Mouse (Mus musculus) urinary bladder, postnatal 4 days (tissue): ENCODE measurements around the gene Mrgprg.

Experiments
- DNase-seq, 2 experiments: peaks; one replicate each; pipeline ENCODE4 v3.0.0; 2021 to 2022; ENCODE audit warnings: low spot score in 2 of 2

The Mrgprg gene

GRCm38 (mm10) chr7:143755357-143756124, 11.3 kb downstream of the Mrgprg start:
- no peak for DNase-seq

- no peak for DNase-seq
Observed at GRCm38 (mm10) chr7:143753990-143754715, 12.6 kb downstream of the Mrgprg start.

GRCm38 (mm10) chr7:143752606-143753005, 14.2 kb downstream of the Mrgprg start:
- no peak for DNase-seq

GRCm38 (mm10) chr7:143752056-143752455, 14.7 kb downstream of the Mrgprg start:
- no peak for DNase-seq

- no peak for DNase-seq
Observed at GRCm38 (mm10) chr7:143751380-143751779, 15.4 kb downstream of the Mrgprg start.

GRCm38 (mm10) chr7:143749045-143749444, 17.7 kb downstream of the Mrgprg start:
- no peak for DNase-seq

- DNase-seq = peak; percentile 83 to 87
Observed at GRCm38 (mm10) chr7:143748041-143748868, 18.5 kb downstream of the Mrgprg start.

GRCm38 (mm10) chr7:143740653-143741052, 26.1 kb downstream of the Mrgprg start:
- DNase-seq = no peak

- DNase-seq = peak; percentile 87 to 91
Observed at GRCm38 (mm10) chr7:143739511-143740461, 27.0 kb downstream of the Mrgprg start.

- no peak for DNase-seq
Observed at GRCm38 (mm10) chr7:143738601-143739006, 28.2 kb downstream of the Mrgprg start.

GRCm38 (mm10) chr7:143738194-143738593, 28.6 kb downstream of the Mrgprg start:
- DNase-seq = no peak

GRCm38 (mm10) chr7:143733746-143734145, 33.0 kb downstream of the Mrgprg start:
- no peak for DNase-seq

GRCm38 (mm10) chr7:143729886-143730285, 36.9 kb downstream of the Mrgprg start:
- no peak for DNase-seq

- no peak for DNase-seq
Observed at GRCm38 (mm10) chr7:143726396-143726795, 40.4 kb downstream of the Mrgprg start.

GRCm38 (mm10) chr7:143723841-143724240, 43.0 kb downstream of the Mrgprg start:
- no peak for DNase-seq

GRCm38 (mm10) chr7:143722646-143723045, 44.1 kb downstream of the Mrgprg start:
- DNase-seq = no peak

GRCm38 (mm10) chr7:143717811-143718210, 49.0 kb downstream of the Mrgprg start:
- no peak for DNase-seq
